Comparison of ENCODE assay signal across 7 mouse cellular contexts in the genomic region with DNA sequence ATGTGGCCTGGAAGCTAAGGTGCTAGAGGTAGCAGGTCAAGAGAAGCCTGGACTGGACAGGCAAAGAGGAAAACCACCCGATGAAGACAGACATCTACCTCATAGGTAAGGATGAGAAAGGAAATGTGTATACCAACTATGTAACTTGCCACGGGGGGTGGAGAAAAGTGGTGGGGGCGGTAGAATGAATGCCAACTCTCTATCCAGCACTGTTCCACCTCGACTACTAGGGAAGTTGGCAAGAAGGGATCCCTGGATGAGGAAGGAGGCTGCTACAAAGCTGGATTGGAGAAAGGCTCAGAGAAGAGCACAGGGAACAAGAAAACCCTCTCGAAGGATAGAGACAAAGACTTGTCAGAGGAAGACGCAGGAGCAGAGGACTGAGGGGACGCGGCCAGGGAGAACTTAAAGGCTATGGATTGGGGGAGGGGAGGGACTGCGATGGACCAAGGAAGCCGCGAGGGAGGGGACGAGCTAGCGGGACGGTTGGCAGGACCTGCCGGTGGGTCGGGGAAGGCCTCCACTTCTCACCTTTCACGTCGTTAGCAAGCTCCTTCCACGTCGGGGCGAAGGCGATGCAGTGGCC. TPM values are rescaled to one million over a fixed set of nuclear protein-coding genes. Genes with fewer than 3 reads are reported as not detected.
DNase-seq lines count a peak whose midpoint lies in the region; ATAC-seq and TF ChIP-seq lines count a peak whose summit lies in the region.

No protein-coding gene starts in this region.

- no peak for TF ChIP-seq POLR2A in testis, adult 2 months (IDR thresholded peaks at IDR 0.05; ENCODE audit: control insufficient read depth, low read depth, low read length)

- H3K4me1 ChIP-seq in testis, adult 2 months (ENCODE audit: control insufficient read depth, insufficient read depth, low read length): peaks cover 9% of the 10 kb centered on the region
- H3K4me1 ChIP-seq in forebrain, embryonic 14.5 days (ENCODE audit: control insufficient read depth, insufficient read depth, low read length): peaks cover 15% of the 10 kb centered on the region
- peaks cover 57% of the 10 kb centered on the region for H3K4me1 ChIP-seq in liver, embryonic 13.5 days (replicated peaks)
- peaks cover 21% of the 10 kb centered on the region for H3K4me1 ChIP-seq in stomach, embryonic 16.5 days (ENCODE audit: control insufficient read depth, insufficient read depth, low read length)

- 3% methylated on average over 22 of the region's 22 CpGs for WGBS in forebrain, embryonic 14.5 days
- WGBS in liver, embryonic 13.5 days (ENCODE audit: insufficient replicate concordance): 3% methylated on average over 22 of the region's 22 CpGs
- WGBS in stomach, embryonic 16.5 days: 2% methylated on average over 22 of the region's 22 CpGs

- DNase-seq in testis, postnatal 14 days (ENCODE audit: low spot score): no peak
- DNase-seq in forebrain, embryonic 14.5 days (ENCODE audit: low spot score): no peak
- DNase-seq in liver, embryonic 13.5 days: no peak
- DNase-seq in cerebellum, adult 11 months: no peak
- no peak for DNase-seq in layer of hippocampus, adult 18-20 months (ENCODE audit: low spot score in 2 of 2)

- H3K36me3 ChIP-seq in testis, adult 2 months (ENCODE audit: control insufficient read depth, insufficient read depth, low read length): no peaks in the 10 kb centered on the region; the same call in none of the 2 replicates
- no peaks in the 10 kb centered on the region for H3K36me3 ChIP-seq in forebrain, embryonic 14.5 days (ENCODE audit: control insufficient read depth, insufficient read depth, low read length)
- no peaks in the 10 kb centered on the region for H3K36me3 ChIP-seq in liver, embryonic 13.5 days
- H3K36me3 ChIP-seq in stomach, embryonic 16.5 days (ENCODE audit: control insufficient read depth, insufficient read depth, low read length): no peaks in the 10 kb centered on the region

- peak; percentile 10; the same call in 1 of the 2 replicates for TF ChIP-seq CTCF in testis, adult 2 months (IDR thresholded peaks at IDR 0.05; ENCODE audit: control insufficient read depth, insufficient read depth, insufficient replicate concordance, low read depth, low read length)

- H3K9me3 ChIP-seq in forebrain, embryonic 14.5 days (replicated peaks; ENCODE audit: control insufficient read depth, low read length): no peaks in the 10 kb centered on the region
- H3K9me3 ChIP-seq in liver, embryonic 13.5 days (replicated peaks): no peaks in the 10 kb centered on the region
- no peaks in the 10 kb centered on the region for H3K9me3 ChIP-seq in stomach, embryonic 16.5 days (replicated peaks; ENCODE audit: control insufficient read depth, low read length)

- H3K27me3 ChIP-seq in testis, adult 2 months (ENCODE audit: control insufficient read depth, insufficient read depth, low read length): no peaks in the 10 kb centered on the region
- H3K27me3 ChIP-seq in forebrain, embryonic 14.5 days (replicated peaks; ENCODE audit: control insufficient read depth, insufficient read depth, low read length): no peaks in the 10 kb centered on the region
- H3K27me3 ChIP-seq in liver, embryonic 13.5 days: no peaks in the 10 kb centered on the region
- no peaks in the 10 kb centered on the region for H3K27me3 ChIP-seq in stomach, embryonic 16.5 days (ENCODE audit: control insufficient read depth, insufficient read depth, low read length)

- peak overlapping the region; percentile 71 for H3K4me2 ChIP-seq in forebrain, embryonic 14.5 days (ENCODE audit: low read length)
- H3K4me2 ChIP-seq in liver, embryonic 13.5 days: peak overlapping the region; percentile 90
- peak overlapping the region; percentile 69 for H3K4me2 ChIP-seq in stomach, embryonic 16.5 days (ENCODE audit: low read depth, low read length)

- ATAC-seq in forebrain, embryonic 14.5 days: peak; percentile 22
- ATAC-seq in liver, embryonic 13.5 days (ENCODE audit: low read depth): no peak
- 0 out of 2 replicates have a peak, but pooled peaks have one; percentile 0 for ATAC-seq in stomach, embryonic 16.5 days (ENCODE audit: insufficient read depth, low FRiP score)

- H3K4me3 ChIP-seq in testis, adult 2 months (ENCODE audit: control insufficient read depth, low read depth, low read length): peak overlapping the region; percentile 93
- peak overlapping the region; percentile 70 for H3K4me3 ChIP-seq in forebrain, embryonic 14.5 days (ENCODE audit: low read depth, low read length)
- peak overlapping the region; percentile 84 for H3K4me3 ChIP-seq in liver, embryonic 13.5 days (replicated peaks)
- H3K4me3 ChIP-seq in stomach, embryonic 16.5 days (replicated peaks; ENCODE audit: low read length): peak overlapping the region; percentile 85

- H3K27ac ChIP-seq in testis, adult 2 months (ENCODE audit: control insufficient read depth, insufficient read depth, low read depth, low read length): peak overlapping the region; percentile 96
- H3K27ac ChIP-seq in forebrain, embryonic 14.5 days (ENCODE audit: low read depth, low read length): no peak overlapping the region
- H3K27ac ChIP-seq in liver, embryonic 13.5 days: peak overlapping the region; percentile 82
- H3K27ac ChIP-seq in stomach, embryonic 16.5 days (ENCODE audit: low read length): peak overlapping the region; percentile 77; the same call in 1 of the 2 replicates

- H3K9ac ChIP-seq in forebrain, embryonic 14.5 days (ENCODE audit: low read length): peak overlapping the region; percentile 79
- peak overlapping the region; percentile 86 for H3K9ac ChIP-seq in liver, embryonic 13.5 days
- H3K9ac ChIP-seq in stomach, embryonic 16.5 days (ENCODE audit: low read length): peak overlapping the region; percentile 88

RNA-seq across cellular contexts. Expression of gene Qsox1, which starts 0.6 kb away (rescaled TPM):
- polyA plus RNA-seq in testis, adult 2 months (2012; rRNA removed): 113 and 116 TPM in 2 replicates
- 7.9 and 8.6 TPM in 2 replicates for polyA plus RNA-seq in forebrain, embryonic 14.5 days (2014; fragmentation: Nextera tagmentation; extraction: Ambion mirVana)
- 20.5 and 21.4 TPM in 2 replicates for polyA plus RNA-seq in liver, embryonic 13.5 days (2015; fragmentation: Nextera tagmentation; extraction: Ambion mirVana)
- polyA plus RNA-seq in stomach, embryonic 16.5 days (2015; fragmentation: Nextera tagmentation; extraction: Ambion mirVana): 94.7 and 110 TPM in 2 replicates
- 10 to 100 TPM; 29.3 to 29.6 TPM for total RNA-seq in layer of hippocampus, adult 18-20 months (2021)
